Mouse (Mus musculus) forebrain, embryonic 14.5 days (tissue): ENCODE data around the gene Sox5. TPM values are rescaled to one million over a fixed set of nuclear protein-coding genes. Genes with fewer than 3 reads are reported as not detected.
A peak's percentile ranks its signal among the peaks of the same experiment; 100 is the strongest.

Experiments
- ATAC-seq: fragments of 200-750 bp; cut with Nextera tagmentation; 2 replicates; pipeline ENCODE4 v1.8.0; 2017; ENCODE audit warnings: mild to moderate bottlenecking, moderate library complexity
- DNase-seq: peaks from one replicate; pipeline ENCODE4 v3.0.0-alpha.2; 2015; ENCODE audit warnings: low spot score
- H3K27ac ChIP-seq: fragments of 300-500 bp; sonication (generic); 2 replicates; pipeline ENCODE4 v1.5.1; 2014; ENCODE audit warnings: low read depth, mild to moderate bottlenecking, control low read depth, low read length, moderate library complexity
- H3K27me3 ChIP-seq: fragments of 300-500 bp; sonication (generic); replicated peaks from 2 replicates; pipeline ENCODE4 v1.6.1; 2014; ENCODE audit warnings: low read length, control low read depth, mixed read lengths; ENCODE audit not compliant: control insufficient read depth, insufficient read depth
- H3K36me3 ChIP-seq: fragments of 300-500 bp; sonication (generic); 2 replicates; pipeline ENCODE4 v1.6.1; 2014; ENCODE audit warnings: low read length, control low read depth; ENCODE audit not compliant: control insufficient read depth, insufficient read depth
- H3K4me1 ChIP-seq: fragments of 300-500 bp; sonication (generic); 2 replicates; pipeline ENCODE4 v1.6.1; 2014; ENCODE audit warnings: antibody characterized with exemption, low read length, control low read depth; ENCODE audit not compliant: control insufficient read depth, insufficient read depth
- H3K4me2 ChIP-seq: fragments of 300-500 bp; sonication (generic); 2 replicates; pipeline ENCODE4 v1.6.1; 2014; ENCODE audit warnings: mild to moderate bottlenecking, control low read depth, low read length
- H3K4me3 ChIP-seq: fragments of 300-500 bp; sonication (generic); 2 replicates; pipeline ENCODE4 v1.5.1; 2014; ENCODE audit warnings: low read depth, low read length, control low read depth
- H3K9ac ChIP-seq: fragments of 300-500 bp; sonication (generic); 2 replicates; pipeline ENCODE4 v1.6.1; 2014; ENCODE audit warnings: mild to moderate bottlenecking, low read length, control low read depth, moderate library complexity
- H3K9me3 ChIP-seq: fragments of 300-500 bp; sonication (generic); replicated peaks from 2 replicates; pipeline ENCODE4 v1.6.1; 2016; ENCODE audit warnings: low read length, control low read depth, mixed read lengths; ENCODE audit not compliant: control insufficient read depth
- WGBS: fragments of 180-500 bp; shearing (Covaris S2); extraction: QIAGEN DNeasy Blood & Tissue Kit; methylation state at CpG from one replicate; pipeline ENCODE4 v1.1.7; 2014; 5-methylcytosine and 5-hydroxymethylcytosine counted together
- polyA plus RNA-seq: library from polyadenylated mRNA; unstranded; fragments of >200 nt; fragmentation: Nextera tagmentation; extraction: Ambion mirVana; gene quantifications from 2 replicates; pipeline ENCODE4 v1.2.1, GENCODE M21; 2014

Sox5 gene
- polyA plus RNA-seq, 1 experiment from 2014 or later: 115 TPM

DNA sequence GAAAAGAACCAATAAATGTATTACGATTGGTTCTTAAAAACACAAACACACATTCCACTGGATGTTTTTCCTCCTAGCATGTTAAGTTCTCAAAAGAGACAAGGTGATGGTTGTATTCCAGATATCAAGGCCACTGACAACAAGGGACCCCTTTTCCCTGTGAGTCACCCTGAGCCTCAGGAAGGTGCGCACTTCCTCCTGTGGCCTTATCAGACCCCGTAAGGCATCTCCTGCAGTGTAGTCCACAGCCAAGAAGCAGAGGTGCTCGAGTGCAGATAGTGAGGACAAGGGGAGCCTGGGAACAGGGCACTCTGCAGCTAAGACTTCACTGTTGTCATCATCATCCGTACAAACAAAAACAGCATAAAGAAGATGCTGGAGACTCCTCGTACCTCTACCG, 939.8 kb downstream of the Sox5 start:
- H3K36me3 ChIP-seq: peaks cover 35% of the 10 kb centered on the region
- H3K27me3 ChIP-seq: no peaks in the 10 kb centered on the region
- H3K27ac ChIP-seq: no peak overlapping the region
- H3K9ac ChIP-seq: no peak overlapping the region
- ATAC-seq (no peak), DNase-seq (no peak)
- 93% methylated on average over 7 of the region's 7 CpGs for WGBS
- no peak overlapping the region for H3K4me3 ChIP-seq
- H3K4me2 ChIP-seq: no peak overlapping the region
- no peaks in the 10 kb centered on the region for H3K4me1 ChIP-seq
- H3K9me3 ChIP-seq: no peaks in the 10 kb centered on the region

DNA sequence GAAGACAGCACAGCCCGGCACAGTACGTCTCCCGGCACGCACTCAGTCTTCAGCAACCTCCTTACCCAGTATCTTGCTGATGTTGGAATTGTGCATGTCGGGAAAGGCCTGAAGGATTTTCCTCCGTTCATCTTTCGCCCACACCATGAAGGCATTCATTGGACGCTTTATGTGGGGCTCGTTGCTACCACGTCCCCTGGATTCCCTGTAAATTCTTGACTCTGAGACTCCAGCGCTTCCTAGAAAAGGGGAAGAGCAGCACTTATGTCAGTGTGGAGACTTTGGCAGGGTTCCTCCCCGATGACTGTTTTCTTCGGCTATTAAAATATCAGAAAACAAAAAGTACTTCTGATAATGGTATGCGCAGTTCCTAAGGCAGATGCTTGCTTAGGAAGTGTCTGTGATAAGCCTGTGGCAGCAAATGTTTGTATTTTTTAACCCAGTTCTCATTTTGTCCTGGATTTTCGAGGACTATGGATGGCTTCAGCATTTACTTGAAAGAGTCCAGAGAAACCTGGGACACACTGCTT, 940.6 kb downstream of the Sox5 start:
- no peaks in the 10 kb centered on the region for H3K9me3 ChIP-seq
- H3K4me3 ChIP-seq: no peak overlapping the region
- H3K27ac ChIP-seq: no peak overlapping the region
- no peak for ATAC-seq
- H3K9ac ChIP-seq: no peak overlapping the region
- no peaks in the 10 kb centered on the region for H3K27me3 ChIP-seq
- H3K4me1 ChIP-seq: no peaks in the 10 kb centered on the region
- no peak overlapping the region for H3K4me2 ChIP-seq
- DNase-seq: no peak
- H3K36me3 ChIP-seq: peaks cover 35% of the 10 kb centered on the region
- 93% methylated on average over 15 of the region's 15 CpGs for WGBS

DNA sequence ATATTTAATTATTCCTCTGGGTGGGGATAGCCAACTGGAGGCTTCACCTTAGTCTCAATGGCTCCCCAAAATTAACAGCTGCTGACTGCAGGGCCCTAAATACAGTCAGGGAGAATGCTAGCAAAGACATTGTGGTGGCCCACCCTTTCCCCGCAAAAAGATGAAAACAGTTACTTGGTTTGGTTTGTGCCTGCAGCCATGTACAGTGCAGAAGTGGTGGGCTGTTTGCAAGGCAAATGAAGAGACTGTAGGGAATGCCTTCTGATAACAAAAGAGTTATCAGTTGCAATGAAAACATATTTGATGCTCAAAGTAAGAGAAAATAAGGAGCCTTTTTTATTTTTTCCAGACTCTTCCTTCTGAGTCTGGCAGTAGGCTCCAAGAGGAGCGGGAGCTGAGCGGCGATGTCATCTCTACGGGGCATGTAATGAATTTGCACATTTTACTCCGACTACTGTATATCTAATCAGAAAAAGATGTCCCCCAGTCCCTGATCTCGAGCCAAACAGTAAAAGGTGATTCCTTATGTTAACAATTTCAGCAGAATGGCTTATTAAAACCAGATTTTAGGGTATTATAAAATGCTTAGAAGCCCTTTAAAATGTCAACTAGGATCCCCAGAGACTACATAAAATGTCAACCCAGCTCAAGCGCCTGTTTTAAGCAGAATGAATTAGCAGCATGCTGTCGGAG, 943.2 kb downstream of the Sox5 start:
- Histone ChIP-seq H3K9ac (no peak overlapping the region), H3K27me3 (no peaks in the 10 kb centered on the region), H3K4me2 (no peak overlapping the region), H3K4me1 (no peaks in the 10 kb centered on the region), H3K9me3 (no peaks in the 10 kb centered on the region), H3K36me3 (peaks cover 40% of the 10 kb centered on the region), H3K27ac (no peak overlapping the region), H3K4me3 (no peak overlapping the region)
- WGBS: 80% methylated on average over 9 of the region's 9 CpGs
- DNase-seq (peak; percentile 29), ATAC-seq (no peak)

DNA sequence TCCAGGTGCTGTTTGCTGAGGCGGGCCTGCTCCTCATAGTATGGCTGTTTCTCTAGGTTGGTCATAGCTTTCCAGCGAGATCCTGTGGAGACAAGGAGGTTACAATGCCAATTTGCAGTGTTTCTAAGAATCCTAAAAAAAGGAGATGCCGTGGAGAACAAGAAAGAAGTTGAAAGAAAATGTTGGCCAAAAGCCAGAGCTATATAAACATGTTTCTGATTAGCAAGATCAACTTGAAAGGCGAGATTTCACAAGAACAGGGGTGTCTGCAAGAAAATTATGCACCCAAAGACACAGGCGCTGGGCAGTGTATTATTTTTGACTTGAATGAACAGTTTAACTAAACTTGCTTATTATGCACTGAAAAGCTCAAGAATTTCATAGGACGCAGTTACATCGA, 946.4 kb downstream of the Sox5 start:
- Histone ChIP-seq H3K27me3 (no peaks in the 10 kb centered on the region), H3K9ac (no peak overlapping the region), H3K4me2 (no peak overlapping the region), H3K36me3 (peaks cover 45% of the 10 kb centered on the region), H3K27ac (no peak overlapping the region), H3K4me3 (no peak overlapping the region), H3K9me3 (no peaks in the 10 kb centered on the region), H3K4me1 (no peaks in the 10 kb centered on the region)
- no peak for DNase-seq
- no peak for ATAC-seq
- 64% methylated on average over 7 of the region's 7 CpGs for WGBS

DNA sequence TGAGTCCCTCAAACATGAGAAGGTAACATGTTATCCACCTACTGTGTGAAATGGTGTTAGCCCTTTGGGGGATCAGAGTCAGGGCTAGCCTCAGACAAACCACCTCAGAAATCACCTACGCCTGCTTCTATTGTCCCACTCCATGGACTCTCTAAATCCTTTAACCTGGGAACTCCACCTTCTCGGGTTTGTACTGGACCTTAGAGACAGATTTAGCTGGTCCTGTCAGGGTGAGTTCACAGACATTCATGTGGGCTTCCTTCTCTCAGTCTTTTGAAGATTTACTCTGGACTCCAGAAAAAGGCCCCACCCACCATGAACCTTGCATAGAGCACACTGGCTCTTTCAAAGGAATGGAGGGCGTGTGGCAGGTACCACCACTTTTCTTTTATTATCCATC, 947.8 kb downstream of the Sox5 start:
- Histone ChIP-seq H3K27ac (no peak overlapping the region), H3K9me3 (no peaks in the 10 kb centered on the region), H3K4me2 (no peak overlapping the region), H3K4me3 (no peak overlapping the region), H3K4me1 (no peaks in the 10 kb centered on the region), H3K27me3 (no peaks in the 10 kb centered on the region), H3K36me3 (peaks cover 35% of the 10 kb centered on the region), H3K9ac (no peak overlapping the region)
- DNase-seq (no peak), ATAC-seq (no peak)
- 99% methylated on average over 3 of the region's 3 CpGs for WGBS

DNA sequence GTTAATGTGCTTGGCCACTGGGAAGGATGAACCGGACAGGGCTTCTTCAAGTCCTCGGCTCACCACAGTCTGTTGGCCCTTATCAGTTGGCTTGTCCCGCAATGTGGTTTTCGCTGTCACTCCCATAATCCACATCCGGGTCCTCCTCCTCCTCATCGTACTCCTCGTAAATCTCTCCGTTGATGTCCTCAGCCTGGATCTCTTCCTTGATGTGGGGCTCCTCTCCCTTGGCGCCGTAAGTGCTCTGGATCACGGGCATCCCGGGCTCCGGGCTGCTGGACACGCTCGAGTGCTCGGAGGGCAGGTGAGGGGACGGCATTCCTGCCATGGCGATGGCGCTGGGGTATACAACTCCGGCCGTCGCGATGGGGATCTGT, 948.6 kb downstream of the Sox5 start:
- H3K4me3 ChIP-seq: no peak overlapping the region
- no peak overlapping the region for H3K9ac ChIP-seq
- ATAC-seq (no peak), DNase-seq (no peak)
- H3K9me3 ChIP-seq: no peaks in the 10 kb centered on the region
- 97% methylated on average over 23 of the region's 23 CpGs for WGBS
- H3K27ac ChIP-seq: no peak overlapping the region
- H3K27me3 ChIP-seq: no peaks in the 10 kb centered on the region
- H3K4me2 ChIP-seq: no peak overlapping the region
- H3K36me3 ChIP-seq: peaks cover 34% of the 10 kb centered on the region
- no peaks in the 10 kb centered on the region for H3K4me1 ChIP-seq

DNA sequence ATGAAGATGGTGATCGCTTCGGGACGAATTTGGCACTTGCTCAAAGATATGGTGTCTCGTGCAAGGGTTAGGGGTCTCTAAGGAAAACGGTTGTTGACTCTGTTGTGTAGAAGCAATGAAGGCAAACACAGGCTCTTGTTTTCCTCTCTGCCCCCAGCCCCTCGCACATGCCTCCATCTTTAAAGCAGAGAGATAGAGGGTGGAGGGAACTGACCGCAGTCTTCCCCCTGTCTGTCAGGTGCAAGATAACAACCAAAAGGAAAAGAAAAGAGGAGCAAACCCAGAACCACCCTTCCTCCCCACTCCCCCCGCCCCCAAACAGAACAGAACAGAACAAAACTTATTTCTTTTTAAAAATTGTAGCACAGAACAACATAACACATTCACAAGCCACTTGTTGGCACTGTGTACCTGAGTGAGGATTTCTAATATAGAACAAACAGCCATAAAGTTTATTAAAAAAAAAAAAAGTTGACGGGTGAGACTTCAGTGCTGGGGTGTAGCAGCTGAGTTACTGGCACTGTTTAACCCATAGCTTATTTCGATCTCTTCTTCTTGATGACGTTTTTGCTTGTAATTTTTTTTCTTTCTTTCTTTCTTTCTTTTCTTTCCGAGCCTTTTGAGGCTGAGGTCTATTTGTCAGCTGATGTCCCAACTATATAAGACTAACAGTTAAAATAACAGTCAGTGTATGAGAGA, 949.1 kb downstream of the Sox5 start:
- Histone ChIP-seq H3K27me3 (no peaks in the 10 kb centered on the region), H3K36me3 (peaks cover 34% of the 10 kb centered on the region), H3K9ac (no peak overlapping the region), H3K9me3 (no peaks in the 10 kb centered on the region), H3K27ac (no peak overlapping the region), H3K4me1 (no peaks in the 10 kb centered on the region), H3K4me2 (no peak overlapping the region), H3K4me3 (no peak overlapping the region)
- WGBS: 87% methylated on average over 12 of the region's 12 CpGs
- DNase-seq: no peak
- no peak for ATAC-seq

DNA sequence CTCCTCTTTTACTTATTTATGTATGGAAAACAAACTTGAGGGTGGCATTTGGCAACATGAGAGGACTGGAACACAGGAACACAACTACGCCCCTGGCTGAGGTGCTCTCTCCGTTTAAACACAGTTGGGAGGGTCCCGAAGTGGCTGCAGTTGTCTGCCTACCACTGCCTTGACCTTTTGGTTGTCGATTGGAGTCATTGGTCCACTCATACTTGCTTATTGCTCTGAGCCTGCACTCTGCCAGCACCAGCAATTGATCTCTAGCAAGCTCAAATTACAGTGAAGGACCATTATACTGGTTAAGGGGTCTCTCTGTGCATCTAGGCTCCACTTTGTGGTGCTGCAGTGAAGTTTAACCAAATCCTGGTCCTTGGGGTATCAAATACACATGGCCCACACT, 950.5 kb downstream of the Sox5 start:
- Histone ChIP-seq H3K36me3 (peaks cover 34% of the 10 kb centered on the region), H3K4me2 (no peak overlapping the region), H3K4me3 (no peak overlapping the region), H3K9ac (no peak overlapping the region), H3K27me3 (no peaks in the 10 kb centered on the region), H3K4me1 (no peaks in the 10 kb centered on the region), H3K9me3 (no peaks in the 10 kb centered on the region), H3K27ac (no peak overlapping the region)
- 91% methylated on average over 4 of the region's 4 CpGs for WGBS
- DNase-seq (no peak), ATAC-seq (no peak)

DNA sequence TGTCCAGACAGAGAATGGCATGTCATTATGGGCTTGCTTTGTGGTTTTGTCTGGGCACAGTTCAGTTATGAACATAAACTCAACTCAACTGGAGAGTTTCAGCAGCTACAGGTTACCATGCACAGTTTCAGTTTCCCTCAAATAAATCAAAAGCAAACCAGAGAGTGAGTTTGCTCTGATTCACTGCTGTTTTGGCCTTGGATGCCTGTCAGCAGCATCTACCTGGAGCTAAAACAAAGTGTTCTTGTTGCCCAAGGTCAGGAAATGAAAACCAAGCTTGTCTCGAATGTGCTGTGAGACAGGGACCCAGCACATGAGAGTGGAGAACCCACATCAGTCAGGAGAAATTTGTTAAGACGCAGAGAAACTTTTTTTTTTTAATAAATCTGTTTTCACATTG, 951.6 kb downstream of the Sox5 start:
- 87% methylated on average over 2 of the region's 2 CpGs for WGBS
- Histone ChIP-seq H3K27me3 (no peaks in the 10 kb centered on the region), H3K4me1 (no peaks in the 10 kb centered on the region), H3K4me3 (no peak overlapping the region), H3K9me3 (no peaks in the 10 kb centered on the region), H3K27ac (no peak overlapping the region), H3K4me2 (no peak overlapping the region), H3K36me3 (peaks cover 31% of the 10 kb centered on the region), H3K9ac (no peak overlapping the region)
- ATAC-seq (no peak), DNase-seq (no peak)
